Mouse (Mus musculus) embryonic facial prominence, embryonic 12.5 days (tissue): Measurements from ENCODE around the gene Stox2. TPM values are rescaled to one million over a fixed set of nuclear protein-coding genes. Genes with fewer than 3 reads are reported as not detected.
"Not testable (repeated sequence)": the region's sequence is repeated elsewhere in the genome, so short reads cannot be mapped to it uniquely, and the experiment has no call there.

ENCODE experiments used
- ATAC-seq: fragments of 200-750 bp; cut with Nextera tagmentation; 2 replicates; pipeline ENCODE4 v1.8.0; 2017; ENCODE audit not compliant: insufficient number of reproducible peaks, insufficient read depth, low FRiP score, low TSS enrichment
- H3K27ac ChIP-seq: fragments of 300-500 bp; sonication (generic); 2 replicates; pipeline ENCODE4 v1.5.1; 2016; ENCODE audit warnings: mild to moderate bottlenecking
- H3K27me3 ChIP-seq: fragments of 300-500 bp; sonication (generic); 2 replicates; pipeline ENCODE4 v1.6.1; 2016; ENCODE audit warnings: mild to moderate bottlenecking, moderate library complexity
- H3K36me3 ChIP-seq: fragments of 300-500 bp; sonication (generic); 2 replicates; pipeline ENCODE4 v1.6.1; 2016; ENCODE audit warnings: mild to moderate bottlenecking
- H3K4me1 ChIP-seq: fragments of 300-500 bp; sonication (generic); 2 replicates; pipeline ENCODE4 v1.6.1; 2016
- H3K4me2 ChIP-seq: fragments of 300-500 bp; sonication (generic); replicated peaks from 2 replicates; pipeline ENCODE4 v1.6.1; 2016; ENCODE audit warnings: mild to moderate bottlenecking, moderate library complexity
- H3K4me3 ChIP-seq: fragments of 300-500 bp; sonication (generic); 2 replicates; pipeline ENCODE4 v1.5.1; 2016; ENCODE audit warnings: mild to moderate bottlenecking
- H3K9ac ChIP-seq: fragments of 300-500 bp; sonication (generic); 2 replicates; pipeline ENCODE4 v1.6.1; 2016; ENCODE audit warnings: mild to moderate bottlenecking, moderate library complexity
- H3K9me3 ChIP-seq: fragments of 300-500 bp; sonication (generic); 2 replicates; pipeline ENCODE4 v1.6.1; 2016; ENCODE audit warnings: mild to moderate bottlenecking, moderate library complexity
- WGBS: fragments of 180-500 bp; shearing (Covaris S2); methylation state at CpG from one replicate; pipeline ENCODE4 v1.1.7; 2016; 5-methylcytosine and 5-hydroxymethylcytosine counted together
- polyA plus RNA-seq: library from polyadenylated mRNA; unstranded; fragments of >200 nt; fragmentation: Nextera tagmentation; extraction: Ambion mirVana; gene quantifications from 2 replicates; pipeline ENCODE4 v1.2.1, GENCODE M21; 2016

Gene Stox2
- polyA plus RNA-seq = 23.9 and 25.8 TPM in 2 replicates

- Histone ChIP-seq H3K36me3 (no peaks in the 10 kb centered on the region), H3K9ac (no peak within 1 kb of the TSS), H3K9me3 (no peaks in the 10 kb centered on the region), H3K27ac (no peak within 1 kb of the TSS), H3K4me2 (no peak within 1 kb of the TSS), H3K4me3 (no peak within 1 kb of the TSS), H3K27me3 (no peaks in the 10 kb centered on the region), H3K4me1 (no peaks in the 10 kb centered on the region)
- ATAC-seq = no peak
- 77% methylated on average over 19 of the region's 19 CpGs for WGBS
Observed at GRCm38 (mm10) chr8:47446312-47447046, at the start of gene Stox2. Gene Stox2 (minus strand): TSS chr8:47446362.

DNA sequence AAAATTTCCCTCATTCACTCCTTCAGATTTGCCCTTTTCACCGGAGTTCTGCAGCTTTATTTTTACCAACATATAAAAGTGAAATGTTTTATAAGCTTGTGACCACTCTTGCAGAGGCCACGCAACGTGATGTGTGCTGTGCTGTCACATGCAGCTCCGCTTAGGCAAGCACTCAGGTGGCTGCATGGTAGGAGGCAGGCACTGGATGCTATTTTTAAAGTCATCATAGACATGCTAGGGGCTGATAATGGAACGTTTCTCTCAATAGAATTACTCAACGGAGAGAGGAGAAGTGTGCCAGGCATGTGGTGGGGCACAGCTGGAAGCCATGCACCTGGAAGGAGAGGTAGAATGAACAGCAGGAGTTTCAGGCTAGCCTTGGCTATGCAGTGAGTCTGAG lies 49.3 kb upstream of the Stox2 start:
- Histone ChIP-seq H3K27ac (no peak overlapping the region), H3K9me3 (no peaks in the 10 kb centered on the region), H3K9ac (no peak overlapping the region), H3K4me2 (no peak overlapping the region), H3K36me3 (peaks cover 81% of the 10 kb centered on the region), H3K27me3 (no peaks in the 10 kb centered on the region), H3K4me3 (no peak overlapping the region), H3K4me1 (no peaks in the 10 kb centered on the region)
- WGBS = 90% methylated on average over 6 of the region's 6 CpGs
- no peak for ATAC-seq

DNA sequence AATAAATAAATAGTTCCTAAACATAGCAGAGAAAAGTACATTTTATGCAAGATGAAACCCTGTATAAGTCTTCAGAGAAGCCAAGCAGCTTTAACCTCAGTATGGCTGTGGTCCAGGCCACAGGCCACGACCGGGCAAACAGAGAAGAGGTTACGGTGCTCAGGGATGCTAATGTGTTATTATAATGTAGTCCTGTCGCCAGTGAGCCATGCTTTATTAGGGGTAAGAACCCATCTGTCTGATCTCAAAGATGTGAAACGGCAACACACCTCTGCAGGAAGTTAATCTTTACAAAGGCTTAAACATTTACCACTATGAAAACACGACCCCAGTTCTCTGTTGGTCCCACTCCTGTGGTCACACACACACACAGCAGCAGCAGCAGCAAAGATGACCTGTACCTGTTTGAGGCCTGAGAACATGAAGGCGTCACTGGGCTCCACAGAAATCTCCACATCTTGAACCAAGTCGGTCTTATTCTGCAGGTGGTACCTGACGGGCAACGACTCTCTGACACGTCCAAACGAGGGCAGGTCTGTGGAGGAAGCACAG lies 48.5 kb upstream of the Stox2 start:
- H3K27me3 ChIP-seq = no peaks in the 10 kb centered on the region
- ATAC-seq = no peak
- 90% methylated on average over 12 of the region's 12 CpGs for WGBS
- H3K36me3 ChIP-seq = peaks cover 80% of the 10 kb centered on the region
- no peaks in the 10 kb centered on the region for H3K9me3 ChIP-seq
- H3K4me2 ChIP-seq = no peak overlapping the region
- no peak overlapping the region for H3K27ac ChIP-seq
- no peaks in the 10 kb centered on the region for H3K4me1 ChIP-seq
- H3K4me3 ChIP-seq = no peak overlapping the region
- no peak overlapping the region for H3K9ac ChIP-seq

DNA sequence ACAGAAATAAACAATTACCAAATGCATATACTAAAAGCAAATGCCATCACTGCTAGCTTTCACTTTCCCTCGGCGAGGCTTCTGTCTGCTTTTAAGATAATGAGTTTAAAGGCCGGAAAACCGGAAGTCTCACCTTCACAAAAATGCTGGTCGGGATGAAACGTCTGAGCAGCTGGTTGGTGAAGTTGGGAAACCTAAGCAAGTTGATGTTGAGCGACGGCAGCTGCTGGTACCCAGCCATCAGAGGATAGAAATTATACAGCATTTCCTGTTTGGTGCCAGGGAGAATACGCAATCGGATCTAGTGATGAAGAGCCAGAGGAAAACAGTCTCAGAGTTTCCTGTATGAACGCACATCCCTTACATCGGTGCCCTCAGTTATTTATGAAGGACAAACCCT lies 46.9 kb upstream of the Stox2 start:
- no peaks in the 10 kb centered on the region for H3K4me1 ChIP-seq
- H3K4me2 ChIP-seq = no peak overlapping the region
- no peak overlapping the region for H3K4me3 ChIP-seq
- no peaks in the 10 kb centered on the region for H3K9me3 ChIP-seq
- peaks cover 73% of the 10 kb centered on the region for H3K36me3 ChIP-seq
- WGBS = 88% methylated on average over 12 of the region's 12 CpGs
- ATAC-seq = no peak
- no peaks in the 10 kb centered on the region for H3K27me3 ChIP-seq
- no peak overlapping the region for H3K27ac ChIP-seq
- H3K9ac ChIP-seq = no peak overlapping the region

- ATAC-seq = no peak
- 92% methylated on average over 3 of the region's 3 CpGs for WGBS
- H3K27me3 ChIP-seq = no peaks in the 10 kb centered on the region
Observed at GRCm38 (mm10) chr8:47487231-47487630, 41.1 kb upstream of the Stox2 start.

DNA sequence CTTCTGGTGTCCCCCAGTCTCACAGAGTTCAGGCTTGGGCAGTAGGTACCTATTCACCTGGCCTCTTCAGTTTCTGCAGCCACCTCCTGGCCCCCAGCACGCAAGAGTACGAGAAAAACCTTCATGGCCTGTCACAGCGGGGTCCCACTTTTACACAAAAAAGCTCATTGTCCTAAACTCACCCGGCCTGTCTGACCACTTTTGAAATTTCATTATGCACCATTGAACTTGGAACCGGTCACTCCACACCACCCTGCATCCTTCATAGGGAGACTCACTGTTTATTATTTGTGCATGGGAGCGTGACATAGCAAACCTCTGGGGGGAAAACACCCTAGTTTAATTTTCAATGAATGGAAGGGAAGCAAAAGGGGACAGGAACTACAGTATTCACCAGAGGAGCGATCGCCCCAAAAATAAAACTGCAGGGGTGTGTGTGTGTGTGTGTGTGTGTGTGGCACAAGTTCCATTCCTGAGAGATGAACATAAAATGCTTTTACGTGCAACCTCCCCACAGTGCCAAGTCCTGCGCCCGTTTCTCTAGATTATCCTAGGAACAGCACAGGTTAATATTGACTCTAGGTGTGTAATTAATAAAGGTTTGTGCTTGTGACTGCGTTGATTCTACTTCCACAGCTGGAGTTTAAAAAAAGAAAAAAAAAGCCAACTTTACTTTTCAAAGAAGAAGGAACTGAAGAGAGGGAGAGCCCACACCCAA lies 36.4 kb upstream of the Stox2 start:
- H3K4me1 ChIP-seq = no peaks in the 10 kb centered on the region
- 66% methylated on average over 12 of the region's 12 CpGs for WGBS

More at GRCm38 (mm10) chr8:47487231-47487630, 41.1 kb upstream of the Stox2 start:
- Histone ChIP-seq H3K9me3 (no peaks in the 10 kb centered on the region), H3K27ac (no peak overlapping the region), H3K36me3 (peaks cover 32% of the 10 kb centered on the region), H3K4me1 (no peaks in the 10 kb centered on the region), H3K4me2 (no peak overlapping the region), H3K9ac (no peak overlapping the region), H3K4me3 (no peak overlapping the region)

GRCm38 (mm10) chr8:47480039-47480438 lies 33.9 kb upstream of the Stox2 start:
- Histone ChIP-seq H3K4me1 (no peaks in the 10 kb centered on the region), H3K36me3 (no peaks in the 10 kb centered on the region), H3K4me3 (no peak overlapping the region), H3K27ac (no peak overlapping the region), H3K27me3 (no peaks in the 10 kb centered on the region), H3K9ac (no peak overlapping the region), H3K9me3 (no peaks in the 10 kb centered on the region), H3K4me2 (no peak overlapping the region)
- no peak for ATAC-seq
- WGBS = 93% methylated on average over 7 of the region's 7 CpGs

More for the DNA sequence above, 36.4 kb upstream of the Stox2 start:
- Histone ChIP-seq H3K9me3 (no peaks in the 10 kb centered on the region), H3K27me3 (no peaks in the 10 kb centered on the region), H3K27ac (no peak overlapping the region), H3K36me3 (peaks cover 5% of the 10 kb centered on the region), H3K4me2 (no peak overlapping the region), H3K9ac (no peak overlapping the region), H3K4me3 (no peak overlapping the region)
- ATAC-seq = no peak

GRCm38 (mm10) chr8:47461650-47462049 lies 15.5 kb upstream of the Stox2 start:
- WGBS = 91% methylated on average over 10 of the region's 10 CpGs
- Histone ChIP-seq H3K9ac (no peak overlapping the region), H3K4me3 (no peak overlapping the region), H3K27me3 (no peaks in the 10 kb centered on the region), H3K9me3 (0 out of 2 replicates have a peak, but pooled peaks cover 6% of the 10 kb centered on the region), H3K36me3 (no peaks in the 10 kb centered on the region), H3K4me1 (no peaks in the 10 kb centered on the region), H3K4me2 (no peak overlapping the region), H3K27ac (no peak overlapping the region)
- no peak for ATAC-seq

DNA sequence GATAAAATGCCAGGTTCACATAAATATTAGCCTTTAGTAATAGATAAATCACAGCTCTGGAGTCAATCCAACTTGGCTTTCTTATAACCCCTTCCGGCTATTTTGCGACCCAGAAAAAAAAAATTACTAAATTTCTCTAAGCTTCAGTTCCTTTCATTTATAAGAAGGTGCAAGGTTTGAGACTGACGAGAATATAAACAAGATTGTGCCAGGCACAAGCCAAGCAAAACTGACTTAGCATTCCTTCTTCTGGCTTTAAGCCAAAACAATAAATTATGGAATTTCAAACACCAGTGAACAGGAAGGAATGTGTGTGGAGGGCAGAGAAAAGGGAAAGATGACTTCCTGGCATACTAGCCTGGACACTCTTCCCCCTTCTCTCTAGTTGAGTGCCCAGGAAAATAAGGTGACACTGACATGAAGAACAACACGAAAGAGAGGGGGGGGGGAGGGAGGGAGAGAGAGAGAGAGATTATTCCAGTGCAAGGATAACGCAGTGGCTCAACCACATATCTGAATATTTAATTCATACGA lies 13.1 kb upstream of the Stox2 start:
- no peaks in the 10 kb centered on the region for H3K27me3 ChIP-seq
- H3K9me3 ChIP-seq = 0 out of 2 replicates have a peak, but pooled peaks cover 6% of the 10 kb centered on the region
- no peak overlapping the region for H3K4me3 ChIP-seq
- 77% methylated on average over 6 of the region's 6 CpGs for WGBS
- no peak overlapping the region for H3K4me2 ChIP-seq
- H3K36me3 ChIP-seq = no peaks in the 10 kb centered on the region
- ATAC-seq = no peak
- H3K4me1 ChIP-seq = no peaks in the 10 kb centered on the region
- no peak overlapping the region for H3K9ac ChIP-seq
- no peak overlapping the region for H3K27ac ChIP-seq

DNA sequence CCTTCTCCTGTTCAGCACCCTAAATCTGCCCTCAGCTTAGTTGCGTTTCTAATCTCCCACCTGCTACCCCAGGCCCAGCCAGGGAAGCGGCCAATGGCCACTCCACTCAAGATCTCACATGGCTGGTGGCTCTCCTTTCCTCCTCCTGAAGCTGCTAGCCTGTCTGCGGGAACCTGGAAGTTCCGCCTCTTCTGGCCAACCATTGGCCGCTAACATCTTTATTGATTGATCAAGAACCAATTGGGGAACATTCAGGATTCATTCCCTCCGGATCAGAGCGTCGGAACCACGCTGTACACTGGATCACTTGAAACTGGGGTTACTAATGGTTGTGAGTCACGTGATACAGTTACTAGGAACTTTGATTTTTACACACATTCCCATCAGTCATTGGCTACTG lies 12.4 kb upstream of the Stox2 start:
- H3K4me2 ChIP-seq = no peak overlapping the region
- no peaks in the 10 kb centered on the region for H3K4me1 ChIP-seq
- no peaks in the 10 kb centered on the region for H3K36me3 ChIP-seq
- H3K27ac ChIP-seq = no peak overlapping the region
- no peak for ATAC-seq
- no peak overlapping the region for H3K9ac ChIP-seq
- 94% methylated on average over 10 of the region's 10 CpGs for WGBS
- H3K27me3 ChIP-seq = no peaks in the 10 kb centered on the region
- H3K4me3 ChIP-seq = no peak overlapping the region
- H3K9me3 ChIP-seq = 0 out of 2 replicates have a peak, but pooled peaks cover 6% of the 10 kb centered on the region

DNA sequence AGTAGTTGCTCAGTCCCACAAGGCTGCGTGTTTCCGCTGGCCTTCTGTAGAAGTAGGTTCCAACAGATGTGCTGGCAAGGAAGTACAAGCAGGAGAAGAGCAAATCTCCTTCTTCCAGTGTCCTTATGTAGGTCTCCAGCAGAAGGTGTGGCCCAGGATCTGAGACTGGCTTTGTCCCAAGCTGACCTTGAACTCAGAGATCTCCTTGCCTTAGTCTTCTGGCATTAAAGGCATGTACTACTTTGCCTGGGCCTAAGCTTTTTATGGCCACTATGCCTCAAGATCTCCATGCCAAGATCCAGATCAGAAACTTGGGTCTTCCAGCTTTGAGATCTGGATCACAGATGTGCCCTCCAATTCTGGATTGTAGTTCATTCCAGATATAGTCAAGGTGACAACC lies 3.0 kb upstream of the Stox2 start:
- WGBS = 98% methylated on average over 2 of the region's 2 CpGs
- H3K9ac ChIP-seq, H3K36me3 ChIP-seq, H3K4me1 ChIP-seq, ATAC-seq, H3K27ac ChIP-seq, H3K27me3 ChIP-seq, H3K4me2 ChIP-seq, H3K9me3 ChIP-seq, H3K4me3 ChIP-seq: not testable (repeated sequence)

- H3K4me1 ChIP-seq = no peaks in the 10 kb centered on the region
- no peaks in the 10 kb centered on the region for H3K36me3 ChIP-seq
- H3K27me3 ChIP-seq = no peaks in the 10 kb centered on the region
- no peak overlapping the region for H3K4me2 ChIP-seq
- no peaks in the 10 kb centered on the region for H3K9me3 ChIP-seq
- H3K27ac ChIP-seq = no peak overlapping the region
- no peak overlapping the region for H3K9ac ChIP-seq
- H3K4me3 ChIP-seq = no peak overlapping the region
- WGBS = 56% methylated on average over 12 of the region's 12 CpGs
- ATAC-seq = no peak
Observed at GRCm38 (mm10) chr8:47439271-47439670, 6.9 kb downstream of the Stox2 start.
